Mouse (Mus musculus) Patski (cell line): ENCODE data around the gene Psmd1. TPM values are rescaled to one million over a fixed set of nuclear protein-coding genes. Genes with fewer than 3 reads are reported as not detected.
A peak's percentile ranks its signal among the peaks of the same experiment; 100 is the strongest.

ENCODE experiments used
- ATAC-seq: fragments of 100-300 bp; one replicate; pipeline ENCODE4 v1.8.0; 2021
- CTCF ChIA-PET: fragments of 350-600 bp; sonication (Branson Sonifier 250); formaldehyde crosslinking; loops from one replicate; lab custom pipeline; 2022; ENCODE audit warnings: inconsistent platforms; lab: Charles Lee
- POLR2A ChIA-PET: fragments of 350-600 bp; sonication (Branson Sonifier 250); formaldehyde crosslinking; loops from one replicate; lab custom pipeline; 2022; ENCODE audit warnings: antibody characterized with exemption, inconsistent platforms; lab: Charles Lee
- DNase-seq: peaks from one replicate; pipeline ENCODE4 v3.0.0-alpha.2; 2011; ENCODE audit warnings: low read depth, low spot score
- H3K27me3 ChIP-seq: fragments of 371-371 bp; one replicate; pipeline ENCODE4 v1.5.1; 2021
- CTCF ChIP-seq: fragments of 100-300 bp; IDR thresholded peaks from one replicate; pipeline ENCODE4 v1.5.1; 2021
- in situ Hi-C: fragments of 300-500 bp; cut with MboI; formaldehyde crosslinking; loops from 3 replicates; pipeline ENCODE4 v1.11.1; 2018; ENCODE audit warnings: low pct_unique_long_range_greater_than_20kb, mixed read lengths
- polyA plus RNA-seq: library from polyadenylated mRNA; unstranded; gene quantifications from one replicate; pipeline ENCODE4 v1.2.3, GENCODE M21; 2021

The Psmd1 gene
- polyA plus RNA-seq, 1 experiment from 2014 or later = 165 TPM

GRCm38 (mm10) chr1:86143165-86143564 is 79.0 kb downstream of the Psmd1 start:
- ATAC-seq (no peak), DNase-seq (no peak)
- ChIA-PET CTCF (interaction anchor here (1.5 kb wide), 1 partner anchor 11 kb away, joined by 3 read pairs; no protein-coding TSS in a partner anchor), POLR2A (interaction anchor here (1.1 kb wide), 1 partner anchor 11 kb away, joined by 5 read pairs; no protein-coding TSS in a partner anchor)
- no peak for TF ChIP-seq CTCF
- in situ Hi-C loops = no loop called here
- H3K27me3 ChIP-seq = no peaks in the 10 kb centered on the region

- in situ Hi-C loops = no loop called here
- POLR2A ChIA-PET = no interaction called here
- ATAC-seq = no peak
- CTCF ChIA-PET = interaction anchor here (1.5 kb wide), 1 partner anchor 10 kb away, joined by 3 read pairs; no protein-coding TSS in a partner anchor
- no peaks in the 10 kb centered on the region for H3K27me3 ChIP-seq
- TF ChIP-seq CTCF = no peak
- no peak for DNase-seq
Measured at GRCm38 (mm10) chr1:86144001-86144944, 80.1 kb downstream of the Psmd1 start.

- no peak for TF ChIP-seq CTCF
- no peaks in the 10 kb centered on the region for H3K27me3 ChIP-seq
- DNase-seq (peak; percentile 82), ATAC-seq (peak; percentile 55)
- ChIA-PET POLR2A (interaction anchor here (0.9 to 1.3 kb wide), 2 partner anchors 8 to 10 kb away, joined by 3 to 5 read pairs; partner anchors contain the start of gene Armc9), CTCF (interaction anchor here (1.2 to 2.9 kb wide), 4 partner anchors 9 to 87 kb away, joined by 3 to 8 read pairs (median 4); no protein-coding TSS in a partner anchor)
- in situ Hi-C loops = no loop called here
Measured at GRCm38 (mm10) chr1:86146293-86146692, 82.1 kb downstream of the Psmd1 start.

- no peaks in the 10 kb centered on the region for H3K27me3 ChIP-seq
- no peak for ATAC-seq
- no peak for DNase-seq
- in situ Hi-C loops = no loop called here
- POLR2A ChIA-PET = interaction anchor here (1.3 kb wide), 1 partner anchor 12 kb away, joined by 5 read pairs; no protein-coding TSS in a partner anchor
- TF ChIP-seq CTCF = no peak
- CTCF ChIA-PET = interaction anchor here (1.2 to 2.9 kb wide), 2 partner anchors 12 to 41 kb away, joined by 3 to 8 read pairs; no protein-coding TSS in a partner anchor
Measured at GRCm38 (mm10) chr1:86147557-86147956, 83.4 kb downstream of the Psmd1 start.

- H3K27me3 ChIP-seq = no peaks in the 10 kb centered on the region
- POLR2A ChIA-PET = interaction anchor here (0.8 kb wide), 1 partner anchor 12 kb away, joined by 3 read pairs; no protein-coding TSS in a partner anchor
- DNase-seq (no peak), ATAC-seq (no peak)
- CTCF ChIA-PET = interaction anchor here (2.9 kb wide), 1 partner anchor 13 kb away, joined by 8 read pairs; no protein-coding TSS in a partner anchor
- TF ChIP-seq CTCF = no peak
- in situ Hi-C loops = no loop called here
Measured at GRCm38 (mm10) chr1:86148161-86148560, 84.0 kb downstream of the Psmd1 start.

GRCm38 (mm10) chr1:86150929-86151328 is 86.7 kb downstream of the Psmd1 start:
- in situ Hi-C loops = no loop called here
- POLR2A ChIA-PET = no interaction called here
- ATAC-seq (no peak), DNase-seq (no peak)
- no peak for TF ChIP-seq CTCF
- no peaks in the 10 kb centered on the region for H3K27me3 ChIP-seq
- CTCF ChIA-PET = interaction anchor here (3.6 kb wide), 1 partner anchor 15 kb away, joined by 15 read pairs; no protein-coding TSS in a partner anchor

GRCm38 (mm10) chr1:86151376-86151775 is 87.2 kb downstream of the Psmd1 start:
- ChIA-PET CTCF (interaction anchor here (1.8 to 3.8 kb wide), 3 partner anchors 15 to 28 kb away, joined by 7 to 15 read pairs (median 12); no protein-coding TSS in a partner anchor), POLR2A (no interaction called here)
- in situ Hi-C loops = no loop called here
- TF ChIP-seq CTCF = no peak
- peak; percentile 42 for ATAC-seq
- H3K27me3 ChIP-seq = no peaks in the 10 kb centered on the region
- DNase-seq = no peak

GRCm38 (mm10) chr1:86152618-86153017 is 88.4 kb downstream of the Psmd1 start:
- ATAC-seq (no peak), DNase-seq (no peak)
- TF ChIP-seq CTCF = peak; percentile 61
- ChIA-PET POLR2A (no interaction called here), CTCF (interaction anchor here (1.6 to 3.8 kb wide), 5 partner anchors 11 to 58 kb away, joined by 4 to 15 read pairs (median 7); no protein-coding TSS in a partner anchor)
- in situ Hi-C loops = no loop called here
- H3K27me3 ChIP-seq = no peaks in the 10 kb centered on the region

- DNase-seq (no peak), ATAC-seq (peak; percentile 92)
- POLR2A ChIA-PET = interaction anchor here (0.7 to 1.1 kb wide), 3 partner anchors 8 to 27 kb away, joined by 3 to 5 read pairs (median 3); no protein-coding TSS in a partner anchor
- in situ Hi-C loops = no loop called here
- H3K27me3 ChIP-seq = no peaks in the 10 kb centered on the region
- TF ChIP-seq CTCF = no peak
- CTCF ChIA-PET = interaction anchor here (0.7 to 3.8 kb wide), 4 partner anchors 10 to 25 kb away, joined by 3 to 15 read pairs (median 8); no protein-coding TSS in a partner anchor
Measured at GRCm38 (mm10) chr1:86154133-86154823, 90.1 kb downstream of the Psmd1 start, which contains the start of gene Armc9. Armc9 (plus strand) TSS chr1:86154780.
